Mouse (Mus musculus) liver, postnatal 0 days (tissue): ENCODE measurements around the gene Avil. TPM values are rescaled to one million over a fixed set of nuclear protein-coding genes. Genes with fewer than 3 reads are reported as not detected.
"Not testable (repeated sequence)": the region's sequence is repeated elsewhere in the genome, so short reads cannot be mapped to it uniquely, and the experiment has no call there.

Experiments used
- ATAC-seq: fragments of 200-750 bp; cut with Nextera tagmentation; 2 replicates; pipeline ENCODE4 v1.8.0; 2017; ENCODE audit warnings: mild to moderate bottlenecking, moderate library complexity
- DNase-seq: peaks from one replicate; pipeline ENCODE4 v3.0.0-alpha.2; 2016
- H3K27ac ChIP-seq: fragments of 300-500 bp; sonication (generic); 2 replicates; pipeline ENCODE4 v1.5.1; 2014; ENCODE audit warnings: antibody characterized with exemption, moderate library complexity, mild to moderate bottlenecking, low read depth
- H3K27me3 ChIP-seq: fragments of 300-500 bp; sonication (generic); 2 replicates; pipeline ENCODE4 v1.6.1; 2014; ENCODE audit warnings: low read length, control low read depth, mixed read lengths; ENCODE audit not compliant: insufficient read depth
- H3K36me3 ChIP-seq: fragments of 300-500 bp; sonication (generic); replicated peaks from 2 replicates; pipeline ENCODE4 v1.6.1; 2014; ENCODE audit warnings: mild to moderate bottlenecking, control low read depth, low read length, moderate library complexity, mixed read lengths; ENCODE audit not compliant: insufficient read depth
- H3K4me1 ChIP-seq: fragments of 300-500 bp; sonication (generic); 2 replicates; pipeline ENCODE4 v1.6.1; 2014; ENCODE audit warnings: antibody characterized with exemption, mild to moderate bottlenecking, control low read depth; ENCODE audit not compliant: insufficient read depth
- H3K4me2 ChIP-seq: fragments of 300-500 bp; sonication (generic); 2 replicates; pipeline ENCODE4 v1.6.1; 2014; ENCODE audit warnings: low read depth, mild to moderate bottlenecking, low read length, moderate library complexity, mixed read lengths
- H3K4me3 ChIP-seq: fragments of 300-500 bp; sonication (generic); 2 replicates; pipeline ENCODE4 v1.5.1; 2014; ENCODE audit warnings: low read depth, low read length
- H3K9ac ChIP-seq: fragments of 300-500 bp; sonication (generic); replicated peaks from 2 replicates; pipeline ENCODE4 v1.6.1; 2014; ENCODE audit warnings: mild to moderate bottlenecking, moderate library complexity
- H3K9me3 ChIP-seq: fragments of 300-500 bp; sonication (generic); 2 replicates; pipeline ENCODE4 v1.6.1; 2016; ENCODE audit warnings: mild to moderate bottlenecking, control low read depth, low read length, mixed read lengths
- CTCF ChIP-seq: sonication (generic); IDR thresholded peaks from 2 replicates; pipeline ENCODE4 v1.5.1; 2016; ENCODE audit warnings: antibody characterized with exemption, low read depth
- EP300 ChIP-seq: IDR thresholded peaks from 2 replicates; pipeline ENCODE4 v1.6.1; 2016; ENCODE audit warnings: antibody characterized with exemption, low read depth, mild to moderate bottlenecking
- WGBS: fragments of 180-500 bp; shearing (Covaris S2); extraction: QIAGEN DNeasy Blood & Tissue Kit; methylation state at CpG from one replicate; pipeline ENCODE4 v1.1.7; 2014; ENCODE audit not compliant: insufficient replicate concordance; 5-methylcytosine and 5-hydroxymethylcytosine counted together
- polyA plus RNA-seq: library from polyadenylated mRNA; unstranded; fragments of >200 nt; fragmentation: Nextera tagmentation; extraction: Ambion mirVana; gene quantifications from 2 replicates; pipeline ENCODE4 v1.2.1, GENCODE M21; 2015

Avil gene
- polyA plus RNA-seq, 1 experiment from 2014 or later: not detected

DNA sequence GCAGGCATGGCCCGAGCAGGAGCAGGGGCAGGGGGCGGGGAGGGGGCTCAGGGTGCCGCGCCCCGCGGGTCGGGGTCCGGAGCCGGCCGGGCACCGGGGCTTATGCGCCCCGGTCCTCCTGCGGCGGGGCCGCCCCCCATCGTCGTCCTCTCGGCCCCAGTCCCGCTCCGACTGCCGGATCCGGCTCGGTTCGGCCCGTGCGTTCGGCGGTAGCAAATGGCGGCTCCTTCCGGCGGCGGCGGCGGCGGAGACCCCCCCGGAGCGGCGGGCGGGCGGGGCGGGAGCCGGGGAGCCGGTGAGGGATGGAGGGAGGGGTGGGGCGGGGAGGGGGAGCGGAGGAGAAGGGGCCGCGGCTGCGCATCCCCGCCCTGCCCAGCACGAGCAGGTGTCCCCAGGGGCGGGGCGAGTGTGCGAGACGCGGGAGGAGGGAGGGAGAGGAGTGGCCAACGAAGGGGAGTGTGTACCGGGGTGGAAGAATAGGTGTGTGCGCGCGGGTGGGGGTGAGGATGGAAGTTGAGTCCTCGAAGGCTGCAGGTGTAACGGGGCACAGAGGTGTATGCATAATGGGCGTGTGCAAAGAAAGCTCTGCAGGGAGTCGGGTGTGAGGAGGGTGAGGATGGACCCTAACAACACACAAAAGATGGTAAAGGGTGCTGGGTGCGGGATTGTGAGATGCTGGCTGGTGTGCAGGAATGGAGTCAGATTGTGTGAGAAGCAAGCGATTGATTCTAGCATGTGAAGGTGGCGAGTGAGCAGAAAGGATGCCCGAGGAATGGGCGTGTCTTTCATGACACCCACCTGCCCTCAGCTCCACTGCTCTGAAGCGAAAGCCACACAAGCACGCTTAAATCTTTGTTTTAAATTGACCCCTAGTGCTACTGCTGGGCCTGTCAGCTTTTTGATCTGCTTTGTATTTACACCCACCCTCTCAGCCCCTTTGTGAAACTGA is 59.7 kb downstream of the Avil start, which contains the start of gene March9:
Gene March9, minus strand, starts transcription at position 217 of the 949 bp plus-strand sequence.
- H3K27ac ChIP-seq: no peak within 1 kb of the TSS
- ATAC-seq: no peak
- TF ChIP-seq EP300: no peak
- TF ChIP-seq CTCF: no peak
- peak within 1 kb of the TSS; percentile 54 for H3K9ac ChIP-seq
- peaks cover 39% of the 10 kb centered on the region for H3K27me3 ChIP-seq
- H3K4me1 ChIP-seq: peaks cover 28% of the 10 kb centered on the region
- peak; percentile 70 for DNase-seq
- peaks cover 1% of the 10 kb centered on the region; the same call in 1 of the 2 replicates for H3K36me3 ChIP-seq
- H3K4me2 ChIP-seq: peak within 1 kb of the TSS; percentile 98
- peak within 1 kb of the TSS; percentile 67 for H3K4me3 ChIP-seq
- no peaks in the 10 kb centered on the region for H3K9me3 ChIP-seq
- WGBS: 3% methylated on average over 38 of the region's 72 CpGs

DNA sequence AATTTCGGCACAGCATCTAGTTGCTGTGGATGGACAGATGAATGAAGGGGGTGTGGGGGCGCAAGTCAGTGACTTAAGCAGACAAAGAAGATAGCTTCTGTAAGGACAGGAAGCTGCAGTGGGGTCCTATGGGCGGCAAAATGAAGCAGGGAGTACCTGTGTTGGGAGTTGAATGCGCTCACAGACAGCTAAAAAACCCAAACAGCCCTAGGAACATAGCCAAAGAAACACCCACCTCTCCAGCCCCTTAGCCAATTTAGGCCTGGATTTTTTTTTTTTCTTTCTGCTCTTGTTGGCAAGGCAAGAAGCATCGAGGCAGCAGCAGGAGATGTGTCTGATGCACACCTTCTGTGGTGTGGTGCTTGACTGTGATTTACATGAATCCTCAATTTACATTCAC is 60.6 kb downstream of the Avil start:
- no peak for DNase-seq
- no peak for ATAC-seq
- no peaks in the 10 kb centered on the region for H3K9me3 ChIP-seq
- no peak overlapping the region for H3K9ac ChIP-seq
- H3K4me2 ChIP-seq: no peak overlapping the region
- peaks cover 38% of the 10 kb centered on the region for H3K27me3 ChIP-seq
- H3K36me3 ChIP-seq: peaks cover 9% of the 10 kb centered on the region
- H3K4me3 ChIP-seq: no peak overlapping the region
- H3K27ac ChIP-seq: no peak overlapping the region
- 60% methylated on average over 5 of the region's 5 CpGs for WGBS
- TF ChIP-seq EP300: no peak
- no peak for TF ChIP-seq CTCF
- peaks cover 28% of the 10 kb centered on the region for H3K4me1 ChIP-seq

DNA sequence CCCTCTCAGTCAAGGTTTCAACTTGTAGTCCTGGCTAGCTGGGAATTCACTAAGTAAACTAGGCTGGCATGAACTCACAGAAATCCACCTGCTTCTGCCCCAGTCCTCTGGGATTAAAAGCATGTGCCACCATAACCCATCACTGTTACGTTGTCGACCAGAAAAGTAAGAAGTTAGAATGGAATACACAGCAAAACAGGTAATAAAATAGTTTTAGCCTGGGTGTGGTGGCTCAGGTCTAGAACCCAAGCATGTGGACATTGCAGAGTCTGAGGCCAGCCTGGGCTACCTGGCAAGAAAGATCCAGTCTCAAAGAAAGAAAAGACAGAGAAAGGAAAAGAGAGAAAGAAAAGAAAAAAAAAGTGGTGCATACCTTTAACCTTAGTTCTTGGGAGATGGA is 61.0 kb downstream of the Avil start:
- peaks cover 38% of the 10 kb centered on the region for H3K27me3 ChIP-seq
- H3K4me1 ChIP-seq: peaks cover 29% of the 10 kb centered on the region

DNA sequence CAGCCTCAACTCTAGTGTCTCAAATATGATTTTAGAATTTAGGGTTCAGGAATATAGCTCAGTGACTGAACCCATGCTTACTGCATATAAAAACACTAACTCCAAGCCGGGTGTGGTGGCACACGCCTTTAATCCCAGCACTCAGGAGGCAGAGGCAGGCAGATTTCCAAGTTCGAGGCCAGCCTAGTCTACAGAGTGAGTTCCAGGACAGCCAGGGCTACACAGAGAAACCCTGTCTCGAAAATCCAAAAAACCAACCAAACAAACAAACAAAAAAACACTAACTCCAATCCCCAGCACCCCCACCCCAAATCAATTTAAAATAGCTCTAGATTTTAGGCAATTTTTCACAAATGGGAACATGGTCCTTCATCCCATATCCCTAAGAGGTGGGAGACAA is 61.6 kb downstream of the Avil start:
- H3K27me3 ChIP-seq: peaks cover 38% of the 10 kb centered on the region
- H3K9me3 ChIP-seq, H3K4me3 ChIP-seq, H3K27ac ChIP-seq, H3K4me2 ChIP-seq, ATAC-seq, H3K9ac ChIP-seq, DNase-seq: not testable (repeated sequence)
- peaks cover 35% of the 10 kb centered on the region for H3K4me1 ChIP-seq
- 72% methylated on average over 4 of the region's 4 CpGs for WGBS
- peaks cover 19% of the 10 kb centered on the region for H3K36me3 ChIP-seq

More for the DNA sequence above, 61.0 kb downstream of the Avil start:
- no peak overlapping the region for H3K4me3 ChIP-seq
- H3K4me2 ChIP-seq: no peak overlapping the region
- H3K36me3 ChIP-seq: peaks cover 13% of the 10 kb centered on the region
- no peaks in the 10 kb centered on the region for H3K9me3 ChIP-seq
- DNase-seq (no peak), ATAC-seq (no peak)
- 74% methylated on average over 2 of the region's 2 CpGs for WGBS
- H3K9ac ChIP-seq: no peak overlapping the region
- no peak overlapping the region for H3K27ac ChIP-seq
- TF ChIP-seq EP300 (no peak), CTCF (no peak)

DNA sequence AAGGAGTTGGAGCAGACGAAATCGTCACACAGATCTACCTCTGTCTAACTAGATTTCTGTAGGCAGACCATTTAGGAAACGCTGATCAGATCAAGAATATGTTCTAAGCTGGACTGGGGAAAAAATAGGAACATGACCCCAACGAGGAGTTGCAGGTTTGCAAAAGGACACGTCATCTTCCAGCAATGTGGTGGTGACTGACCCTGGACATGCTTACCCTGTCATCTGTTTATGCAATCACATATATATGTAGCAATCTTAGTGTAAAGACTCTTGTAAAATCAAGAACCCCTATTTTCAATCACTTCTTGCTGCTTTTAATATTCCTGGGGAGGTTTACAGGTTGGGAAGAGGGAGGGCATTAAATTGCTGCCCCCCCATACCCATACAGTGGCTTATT is 62.0 kb downstream of the Avil start:
- ATAC-seq (no peak), DNase-seq (no peak)
- Histone ChIP-seq H3K9me3 (no peaks in the 10 kb centered on the region), H3K9ac (no peak overlapping the region), H3K36me3 (peaks cover 23% of the 10 kb centered on the region), H3K4me1 (peaks cover 35% of the 10 kb centered on the region), H3K27me3 (peaks cover 38% of the 10 kb centered on the region), H3K27ac (peak overlapping the region; percentile 11; the same call in 1 of the 2 replicates), H3K4me3 (peak overlapping the region; percentile 80; the same call in 1 of the 2 replicates), H3K4me2 (peak overlapping the region; percentile 95)
- WGBS: 58% methylated on average over 5 of the region's 5 CpGs
- TF ChIP-seq EP300: no peak
- no peak for TF ChIP-seq CTCF

DNA sequence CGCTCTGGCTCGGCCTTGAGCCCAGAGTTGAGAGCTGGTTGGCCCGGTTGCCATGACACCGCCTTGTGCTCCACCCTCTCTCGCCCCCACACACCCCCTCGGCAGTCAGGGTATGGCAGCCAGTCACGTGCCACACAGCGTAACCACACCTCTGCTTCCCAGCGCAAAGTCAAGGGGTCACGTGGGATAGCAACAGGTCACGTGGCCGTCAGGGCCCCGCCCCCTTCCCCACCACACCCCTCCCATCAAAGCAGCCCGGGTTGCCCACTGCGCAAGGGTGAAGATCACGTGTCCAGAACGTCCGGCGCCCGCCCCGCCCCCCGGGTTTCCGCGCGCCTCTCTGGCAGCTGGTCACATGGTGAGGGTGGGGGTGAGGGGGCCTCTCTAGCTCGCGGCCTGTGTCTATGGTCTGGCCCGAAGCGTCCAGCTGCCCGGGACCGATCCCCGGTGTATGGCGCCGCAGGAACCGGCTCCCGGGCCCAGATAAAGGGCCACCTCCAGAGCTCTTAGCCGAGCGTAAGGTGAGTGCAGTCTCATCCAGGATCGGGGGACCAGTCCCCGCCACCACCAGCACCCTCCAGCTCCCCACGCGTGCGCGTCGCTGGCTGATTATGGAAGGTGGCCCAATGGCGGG is 62.8 kb downstream of the Avil start, which contains the start of gene Cdk4:
Gene Cdk4, plus strand, starts transcription at position 296 of the 634 bp plus-strand sequence.
- Histone ChIP-seq H3K27me3 (peaks cover 33% of the 10 kb centered on the region), H3K9me3 (no peaks in the 10 kb centered on the region), H3K9ac (peak within 1 kb of the TSS; percentile 88), H3K4me3 (peak within 1 kb of the TSS; percentile 80), H3K4me2 (peak within 1 kb of the TSS; percentile 95), H3K27ac (peak within 1 kb of the TSS; percentile 87), H3K36me3 (peaks cover 28% of the 10 kb centered on the region), H3K4me1 (peaks cover 38% of the 10 kb centered on the region)
- ATAC-seq: peak; percentile 91
- DNase-seq: peak; percentile 98
- peak; percentile 50; the same call in 1 of the 2 replicates for TF ChIP-seq EP300
- TF ChIP-seq CTCF: no peak
- WGBS: under 1% methylated on average over 45 of the region's 46 CpGs
